Mouse (Mus musculus): ENCODE measurements around the gene Actl10.

DNA sequence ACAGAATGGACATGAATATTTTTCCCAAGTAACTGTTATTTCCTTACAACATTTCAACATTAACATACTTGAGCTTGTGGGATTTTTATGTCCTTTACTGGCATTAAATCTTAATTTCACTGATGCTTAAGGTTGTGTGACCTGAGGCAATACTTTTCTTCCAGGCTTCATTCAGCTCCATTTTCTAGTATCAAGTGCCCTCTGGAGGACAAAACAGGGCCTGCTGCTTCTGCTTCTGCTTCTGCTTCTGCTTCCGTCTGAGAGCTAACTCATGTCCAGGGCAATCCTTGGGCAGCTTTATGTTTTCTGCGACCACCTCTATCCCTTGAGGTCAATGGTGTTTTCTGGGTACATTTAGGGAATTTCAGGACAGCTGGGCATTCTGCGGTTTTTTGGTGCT, 11.9 kb upstream of the Actl10 start:
- TF ChIP-seq POLR2A (IDR thresholded peaks at IDR 0.05; ENCODE audit: low read depth, low read length) (no peak), CTCF (IDR thresholded peaks at IDR 0.05; ENCODE audit: borderline replicate concordance, insufficient read depth, low read length) (no peak)
